Mouse (Mus musculus) embryonic facial prominence, embryonic 14.5 days (tissue): ENCODE measurements around the gene B9d2. TPM values are rescaled to one million over a fixed set of nuclear protein-coding genes. Genes with fewer than 3 reads are reported as not detected.
A peak's percentile ranks its signal among the peaks of the same experiment; 100 is the strongest.

ENCODE experiments used
- ATAC-seq: fragments of 200-750 bp; cut with Nextera tagmentation; 2 replicates; pipeline ENCODE4 v1.8.0; 2017; ENCODE audit warnings: low read depth, moderate number of reproducible peaks, moderate TSS enrichment
- DNase-seq: peaks from one replicate; pipeline ENCODE4 v3.0.0-alpha.2; 2015; ENCODE audit warnings: low spot score
- H3K27ac ChIP-seq: fragments of 300-500 bp; sonication (generic); replicated peaks from 2 replicates; pipeline ENCODE4 v1.5.1; 2014; ENCODE audit warnings: low read depth, mild to moderate bottlenecking, low read length, moderate library complexity
- H3K27me3 ChIP-seq: fragments of 300-500 bp; sonication (generic); replicated peaks from 2 replicates; pipeline ENCODE4 v1.6.1; 2014; ENCODE audit warnings: low read length; ENCODE audit not compliant: control insufficient read depth, insufficient read depth
- H3K36me3 ChIP-seq: fragments of 300-500 bp; sonication (generic); 2 replicates; pipeline ENCODE4 v1.6.1; 2014; ENCODE audit warnings: low read length, mixed read lengths; ENCODE audit not compliant: control insufficient read depth, insufficient read depth
- H3K4me1 ChIP-seq: fragments of 300-500 bp; sonication (generic); 2 replicates; pipeline ENCODE4 v1.6.1; 2014; ENCODE audit warnings: antibody characterized with exemption, low read length; ENCODE audit not compliant: control insufficient read depth, insufficient read depth
- H3K4me2 ChIP-seq: fragments of 300-500 bp; sonication (generic); 2 replicates; pipeline ENCODE4 v1.6.1; 2014; ENCODE audit warnings: low read depth, mild to moderate bottlenecking, low read length, moderate library complexity, mixed read lengths
- H3K4me3 ChIP-seq: fragments of 300-500 bp; sonication (generic); 2 replicates; pipeline ENCODE4 v1.5.1; 2014; ENCODE audit warnings: low read depth, mild to moderate bottlenecking, low read length
- H3K9ac ChIP-seq: fragments of 300-500 bp; sonication (generic); 2 replicates; pipeline ENCODE4 v1.6.1; 2014; ENCODE audit warnings: low read depth, mild to moderate bottlenecking, low read length, moderate library complexity, mixed read lengths
- H3K9me3 ChIP-seq: fragments of 300-500 bp; sonication (generic); 2 replicates; pipeline ENCODE4 v1.6.1; 2016; ENCODE audit warnings: low read length; ENCODE audit not compliant: control insufficient read depth
- WGBS: fragments of 180-500 bp; shearing (Covaris S2); extraction: QIAGEN DNeasy Blood & Tissue Kit; methylation state at CpG from one replicate; pipeline ENCODE4 v1.1.7; 2014; 5-methylcytosine and 5-hydroxymethylcytosine counted together
- polyA plus RNA-seq: library from polyadenylated mRNA; unstranded; fragments of >200 nt; fragmentation: Nextera tagmentation; extraction: Ambion mirVana; gene quantifications from 2 replicates; pipeline ENCODE4 v1.2.1, GENCODE M21; 2014

B9d2 gene
- polyA plus RNA-seq, 1 experiment from 2014 or later = 25.1 TPM

- H3K4me2 ChIP-seq = no peak overlapping the region
- 74% methylated on average over 12 of the region's 12 CpGs for WGBS
Observed at GRCm38 (mm10) chr7:25700732-25701131, 20.2 kb downstream of the B9d2 start.

GRCm38 (mm10) chr7:25702350-25702749, 21.8 kb downstream of the B9d2 start:
- Histone ChIP-seq H3K27ac (no peak overlapping the region), H3K9me3 (peaks cover 5% of the 10 kb centered on the region; the same call in 1 of the 2 replicates), H3K36me3 (0 out of 2 replicates have a peak, but pooled peaks cover 11% of the 10 kb centered on the region), H3K27me3 (0 out of 2 replicates have a peak, but pooled peaks cover 5% of the 10 kb centered on the region), H3K4me1 (0 out of 2 replicates have a peak, but pooled peaks cover 3% of the 10 kb centered on the region), H3K9ac (no peak overlapping the region), H3K4me2 (no peak overlapping the region), H3K4me3 (no peak overlapping the region)
- DNase-seq (no peak), ATAC-seq (no peak)
- 88% methylated on average over 2 of the region's 2 CpGs for WGBS

More at GRCm38 (mm10) chr7:25700732-25701131, 20.2 kb downstream of the B9d2 start:
- Histone ChIP-seq H3K27me3 (0 out of 2 replicates have a peak, but pooled peaks cover 5% of the 10 kb centered on the region), H3K9ac (no peak overlapping the region), H3K27ac (no peak overlapping the region), H3K9me3 (peaks cover 5% of the 10 kb centered on the region; the same call in 1 of the 2 replicates), H3K36me3 (0 out of 2 replicates have a peak, but pooled peaks cover 11% of the 10 kb centered on the region), H3K4me3 (no peak overlapping the region), H3K4me1 (0 out of 2 replicates have a peak, but pooled peaks cover 3% of the 10 kb centered on the region)
- no peak for ATAC-seq
- DNase-seq = no peak

- WGBS = 30% methylated on average over 10 of the region's 10 CpGs
- H3K27ac ChIP-seq = no peak overlapping the region
- no peak overlapping the region for H3K9ac ChIP-seq
- 0 out of 2 replicates have a peak, but pooled peaks cover 3% of the 10 kb centered on the region for H3K4me1 ChIP-seq
- no peak overlapping the region for H3K4me3 ChIP-seq
- H3K36me3 ChIP-seq = 0 out of 2 replicates have a peak, but pooled peaks cover 11% of the 10 kb centered on the region
- DNase-seq = no peak
- 0 out of 2 replicates have a peak, but pooled peaks cover 5% of the 10 kb centered on the region for H3K27me3 ChIP-seq
- ATAC-seq = no peak; the same call in 1 of the 2 replicates
- H3K4me2 ChIP-seq = no peak overlapping the region
- peaks cover 5% of the 10 kb centered on the region; the same call in 1 of the 2 replicates for H3K9me3 ChIP-seq
Observed at GRCm38 (mm10) chr7:25703793-25704494, 23.4 kb downstream of the B9d2 start.

GRCm38 (mm10) chr7:25704716-25705364, 24.3 kb downstream of the B9d2 start:
- Histone ChIP-seq H3K36me3 (0 out of 2 replicates have a peak, but pooled peaks cover 11% of the 10 kb centered on the region), H3K27me3 (0 out of 2 replicates have a peak, but pooled peaks cover 5% of the 10 kb centered on the region), H3K4me1 (peaks cover 3% of the 10 kb centered on the region; the same call in 1 of the 2 replicates), H3K27ac (no peak overlapping the region), H3K4me3 (peak overlapping the region; percentile 16; the same call in 1 of the 2 replicates), H3K9me3 (peaks cover 5% of the 10 kb centered on the region; the same call in 1 of the 2 replicates), H3K9ac (no peak overlapping the region), H3K4me2 (peak overlapping the region; percentile 44)
- DNase-seq = no peak
- 6% methylated on average over 19 of the region's 37 CpGs for WGBS
- no peak for ATAC-seq

DNA sequence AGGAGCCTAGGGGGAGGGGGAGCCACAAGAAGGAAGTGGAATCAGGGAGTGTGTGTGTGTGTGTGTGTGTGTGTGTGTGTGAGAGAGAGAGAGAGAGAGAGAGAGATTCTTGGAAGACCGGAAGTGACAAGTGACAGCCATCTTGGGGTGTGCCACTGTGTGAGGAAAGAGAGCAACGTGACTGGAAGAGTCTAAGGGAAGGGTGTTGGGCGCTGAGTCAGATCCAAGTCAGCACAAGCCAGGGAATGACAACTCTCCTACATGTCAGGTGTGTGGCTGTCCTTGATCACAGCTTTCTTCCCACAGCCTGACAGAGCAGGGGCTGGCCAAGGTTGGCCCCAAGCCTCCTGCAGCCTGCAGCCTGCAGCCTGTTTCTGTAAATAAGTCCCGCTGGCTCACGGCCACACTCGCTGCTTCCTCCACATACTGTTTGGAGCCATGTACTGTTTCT, 25.2 kb downstream of the B9d2 start:
- Histone ChIP-seq H3K9me3 (peaks cover 5% of the 10 kb centered on the region; the same call in 1 of the 2 replicates), H3K4me2 (no peak overlapping the region), H3K4me3 (no peak overlapping the region), H3K9ac (no peak overlapping the region), H3K36me3 (0 out of 2 replicates have a peak, but pooled peaks cover 10% of the 10 kb centered on the region), H3K27me3 (0 out of 2 replicates have a peak, but pooled peaks cover 5% of the 10 kb centered on the region), H3K4me1 (peaks cover 13% of the 10 kb centered on the region), H3K27ac (no peak overlapping the region)
- WGBS = 62% methylated on average over 6 of the region's 6 CpGs
- no peak for DNase-seq
- ATAC-seq = no peak

- DNase-seq = no peak
- H3K4me3 ChIP-seq = no peak overlapping the region
- 0 out of 2 replicates have a peak overlapping the region, but pooled peaks have one; percentile 28 for H3K27ac ChIP-seq
- peaks cover 5% of the 10 kb centered on the region; the same call in 1 of the 2 replicates for H3K9me3 ChIP-seq
- H3K9ac ChIP-seq = no peak overlapping the region
- WGBS = 41% methylated on average over 6 of the region's 7 CpGs
- ATAC-seq = no peak
- no peak overlapping the region for H3K4me2 ChIP-seq
- 0 out of 2 replicates have a peak, but pooled peaks cover 5% of the 10 kb centered on the region for H3K27me3 ChIP-seq
- H3K4me1 ChIP-seq = peaks cover 22% of the 10 kb centered on the region
- 0 out of 2 replicates have a peak, but pooled peaks cover 1% of the 10 kb centered on the region for H3K36me3 ChIP-seq
Observed at GRCm38 (mm10) chr7:25706578-25707170, 26.1 kb downstream of the B9d2 start.

GRCm38 (mm10) chr7:25707581-25708292, 27.2 kb downstream of the B9d2 start:
- H3K4me1 ChIP-seq = peaks cover 28% of the 10 kb centered on the region
- ATAC-seq (peak; percentile 3; the same call in 1 of the 2 replicates), DNase-seq (no peak)

More at GRCm38 (mm10) chr7:25707581-25708292, 27.2 kb downstream of the B9d2 start:
- peaks cover 8% of the 10 kb centered on the region for H3K36me3 ChIP-seq
- H3K9me3 ChIP-seq = no peaks in the 10 kb centered on the region
- peak overlapping the region; percentile 68 for H3K27ac ChIP-seq
- H3K4me3 ChIP-seq = no peak overlapping the region
- H3K27me3 ChIP-seq = 0 out of 2 replicates have a peak, but pooled peaks cover 5% of the 10 kb centered on the region
- no peak overlapping the region for H3K4me2 ChIP-seq
- WGBS = 31% methylated on average over 15 of the region's 15 CpGs
- H3K9ac ChIP-seq = peak overlapping the region; percentile 34
